Mouse (Mus musculus) ES-Bruce4 (cell line): ENCODE data around the gene Prmt9. TPM values are rescaled to one million over a fixed set of nuclear protein-coding genes. Genes with fewer than 3 reads are reported as not detected.

ENCODE experiments used
- H3K27ac ChIP-seq: 2 replicates; pipeline ENCODE4 v1.5.1; 2012; ENCODE audit warnings: low read length, inconsistent platforms; ENCODE audit not compliant: insufficient read depth
- H3K27me3 ChIP-seq: 2 replicates; pipeline ENCODE4 v1.6.1; 2012; ENCODE audit warnings: mild to moderate bottlenecking, low read length, inconsistent platforms; ENCODE audit not compliant: control insufficient read depth, poor library complexity, insufficient read depth, severe bottlenecking
- H3K36me3 ChIP-seq: 2 replicates; pipeline ENCODE4 v1.6.1; 2012; ENCODE audit warnings: inconsistent platforms, mild to moderate bottlenecking, low read length, moderate library complexity; ENCODE audit not compliant: control insufficient read depth, poor library complexity, insufficient read depth, severe bottlenecking
- H3K4me1 ChIP-seq: one replicate; pipeline ENCODE4 v1.8.1; 2011; ENCODE audit warnings: low read length; ENCODE audit not compliant: control insufficient read depth, insufficient read depth
- H3K4me3 ChIP-seq: 2 replicates; pipeline ENCODE4 v1.5.1; 2011; ENCODE audit warnings: low read depth, mild to moderate bottlenecking, low read length
- H3K9ac ChIP-seq: 2 replicates; pipeline ENCODE4 v1.6.1; 2012; ENCODE audit warnings: low read depth, mild to moderate bottlenecking, inconsistent platforms; ENCODE audit not compliant: poor library complexity, severe bottlenecking
- H3K9me3 ChIP-seq: replicated peaks from 2 replicates; pipeline ENCODE4 v1.6.1; 2012; ENCODE audit warnings: mild to moderate bottlenecking, low read length, inconsistent platforms; ENCODE audit not compliant: control insufficient read depth, poor library complexity, insufficient read depth, severe bottlenecking
- CTCF ChIP-seq: IDR thresholded peaks from one replicate; pipeline ENCODE4 v1.8.1; 2011; ENCODE audit warnings: low read depth, low read length
- EP300 ChIP-seq: IDR thresholded peaks from 2 replicates; pipeline ENCODE4 v1.6.1; 2011; ENCODE audit warnings: low read depth, low read length; ENCODE audit not compliant: insufficient read depth
- POLR2A ChIP-seq: IDR thresholded peaks from one replicate; pipeline ENCODE4 v1.8.1; 2011; ENCODE audit warnings: low read length; ENCODE audit not compliant: insufficient read depth
- polyA plus RNA-seq: library from polyadenylated mRNA; stranded (reverse); fragments of >200 nt; gene quantifications from 2 replicates; pipeline ENCODE4 v1.2.4, GENCODE M21; 2011; ENCODE audit warnings: low read depth; ENCODE audit not compliant: missing spikeins, insufficient read depth, insufficient read length

The Prmt9 gene
- 21.3 and 21.5 TPM in 2 replicates for polyA plus RNA-seq

DNA sequence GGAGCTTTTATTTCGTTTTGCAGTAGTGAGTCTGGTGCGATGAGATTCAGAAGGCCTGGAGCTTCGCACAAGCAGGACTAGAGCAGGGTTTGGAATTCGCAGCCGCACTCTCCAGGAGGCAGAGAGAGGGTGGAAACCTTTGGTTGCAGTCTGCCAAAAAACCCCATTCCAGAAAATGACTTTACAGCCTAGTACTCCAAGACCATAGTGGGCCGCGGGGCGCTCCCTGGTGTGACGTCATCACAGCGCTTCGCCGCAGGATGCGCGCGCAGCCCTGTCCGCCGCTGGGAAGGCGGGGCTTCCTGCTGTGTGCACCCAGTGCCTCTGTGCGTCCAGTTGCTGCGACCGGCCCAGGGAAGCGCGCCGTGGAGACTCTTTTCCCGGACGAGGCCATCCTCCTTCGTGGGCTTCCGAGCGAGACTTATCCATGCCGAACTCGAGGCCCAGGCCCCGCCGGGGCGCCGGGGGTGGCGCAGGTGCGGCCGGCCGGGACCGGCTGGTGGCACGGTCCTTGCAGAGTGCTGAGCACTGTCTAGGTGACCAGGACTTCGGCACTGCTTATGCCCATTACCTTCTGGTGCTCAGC, at the start of gene Prmt9:
TSS of gene Prmt9 (plus strand) at position 277 of the 586 bp plus-strand sequence.
- TF ChIP-seq CTCF (no peak), POLR2A (peak; percentile 53), EP300 (no peak)
- Histone ChIP-seq H3K4me1 (no peaks in the 10 kb centered on the region), H3K36me3 (peaks cover 24% of the 10 kb centered on the region), H3K27ac (no peak within 1 kb of the TSS), H3K27me3 (no peaks in the 10 kb centered on the region), H3K9ac (peak within 1 kb of the TSS; percentile 70), H3K4me3 (peak within 1 kb of the TSS; percentile 99), H3K9me3 (no peaks in the 10 kb centered on the region)

DNA sequence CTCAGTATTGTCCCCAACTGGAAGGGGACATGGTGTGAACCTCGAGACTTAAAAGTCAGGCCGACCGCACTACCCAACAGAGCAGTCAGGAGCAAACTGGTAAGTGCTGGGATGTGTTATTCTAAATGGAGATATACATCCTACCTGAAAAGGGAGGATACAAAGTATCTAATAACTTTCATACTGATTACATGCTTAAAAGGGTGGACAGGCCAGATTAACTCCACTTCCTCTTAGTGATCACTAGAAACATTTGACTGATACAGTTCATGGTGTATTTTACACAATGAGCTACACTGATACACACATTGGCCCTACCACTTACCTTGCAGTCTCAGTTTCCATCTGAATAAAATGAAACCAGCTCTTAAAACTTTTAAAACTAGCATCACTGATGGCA, 48.9 kb upstream of the Prmt9 start:
- H3K9ac ChIP-seq: no peak overlapping the region
- H3K36me3 ChIP-seq: no peaks in the 10 kb centered on the region
- no peaks in the 10 kb centered on the region for H3K27me3 ChIP-seq
- H3K4me3 ChIP-seq: no peak overlapping the region
- TF ChIP-seq POLR2A (no peak), EP300 (no peak)
- H3K27ac ChIP-seq: no peak overlapping the region
- no peaks in the 10 kb centered on the region for H3K4me1 ChIP-seq
- no peaks in the 10 kb centered on the region for H3K9me3 ChIP-seq

DNA sequence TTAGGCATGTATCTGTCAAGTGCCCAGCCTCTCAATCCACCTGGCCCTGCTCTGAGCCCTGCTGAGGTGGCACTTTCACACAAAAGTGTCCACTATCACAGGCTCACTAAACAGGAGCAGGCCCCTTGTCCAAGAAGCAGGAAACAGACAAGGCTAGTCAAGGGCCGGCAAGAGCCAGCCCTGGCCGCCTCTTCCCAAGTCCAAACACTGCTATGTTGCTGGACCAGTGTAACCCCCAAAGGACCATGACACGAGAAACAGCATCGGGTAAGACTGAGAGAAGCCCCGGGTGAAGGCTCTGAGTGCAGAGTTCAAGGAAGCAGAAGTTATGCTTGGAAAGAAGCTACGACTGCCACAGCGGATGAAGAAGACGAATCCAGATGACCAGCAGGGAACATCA, 48.1 kb upstream of the Prmt9 start:
- Histone ChIP-seq H3K4me3 (no peak overlapping the region), H3K27me3 (no peaks in the 10 kb centered on the region), H3K27ac (no peak overlapping the region), H3K9me3 (no peaks in the 10 kb centered on the region), H3K36me3 (no peaks in the 10 kb centered on the region), H3K9ac (no peak overlapping the region), H3K4me1 (no peaks in the 10 kb centered on the region)
- TF ChIP-seq CTCF (no peak), POLR2A (no peak), EP300 (no peak)

DNA sequence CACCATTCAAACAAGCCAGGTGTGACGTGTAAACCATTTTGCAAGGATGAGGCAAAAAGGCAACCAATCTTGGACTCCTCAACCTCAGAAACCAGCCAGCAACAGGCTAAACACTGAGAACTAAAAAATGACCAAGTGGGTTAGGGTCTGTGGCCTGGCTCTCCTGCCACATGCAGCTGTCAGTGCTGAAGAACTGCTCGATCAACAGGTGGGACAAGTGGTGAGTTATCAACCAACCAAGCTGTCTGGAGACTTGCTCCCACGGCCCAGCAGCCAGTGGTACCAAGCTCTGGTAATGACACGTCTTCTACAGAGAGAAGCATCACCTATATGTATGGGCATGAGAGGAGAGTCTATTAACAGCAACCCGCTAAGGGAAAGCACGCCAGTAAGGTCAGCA, 46.6 kb upstream of the Prmt9 start:
- no peaks in the 10 kb centered on the region for H3K4me1 ChIP-seq

DNA sequence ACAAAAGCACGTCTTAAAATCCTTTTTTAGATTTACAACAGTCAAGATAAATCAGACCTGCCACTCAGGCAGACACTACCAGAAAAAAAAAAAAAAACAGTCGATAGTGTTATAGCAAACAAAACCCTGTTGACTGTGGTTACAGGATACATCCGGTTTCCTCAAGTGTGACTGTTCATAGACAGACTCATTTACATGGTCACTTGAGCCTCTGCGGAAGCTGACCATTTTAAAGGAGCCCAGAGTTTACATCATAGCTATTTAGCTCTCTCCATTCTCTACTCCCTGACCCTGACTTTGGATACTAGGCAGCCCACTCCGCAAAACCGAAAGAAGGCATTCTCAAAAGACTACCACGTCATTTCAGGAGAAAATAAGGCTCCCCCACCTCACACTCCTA, 42.7 kb upstream of the Prmt9 start:
- TF ChIP-seq CTCF (no peak), POLR2A (no peak), EP300 (no peak)
- no peak overlapping the region for H3K27ac ChIP-seq
- no peaks in the 10 kb centered on the region for H3K36me3 ChIP-seq
- no peak overlapping the region for H3K4me3 ChIP-seq
- H3K4me1 ChIP-seq: no peaks in the 10 kb centered on the region
- no peaks in the 10 kb centered on the region for H3K9me3 ChIP-seq
- H3K9ac ChIP-seq: no peak overlapping the region
- H3K27me3 ChIP-seq: no peaks in the 10 kb centered on the region

More for the DNA sequence above, 46.6 kb upstream of the Prmt9 start:
- Histone ChIP-seq H3K4me3 (no peak overlapping the region), H3K27me3 (no peaks in the 10 kb centered on the region), H3K27ac (no peak overlapping the region), H3K36me3 (no peaks in the 10 kb centered on the region), H3K9me3 (no peaks in the 10 kb centered on the region), H3K9ac (no peak overlapping the region)
- TF ChIP-seq CTCF: no peak

DNA sequence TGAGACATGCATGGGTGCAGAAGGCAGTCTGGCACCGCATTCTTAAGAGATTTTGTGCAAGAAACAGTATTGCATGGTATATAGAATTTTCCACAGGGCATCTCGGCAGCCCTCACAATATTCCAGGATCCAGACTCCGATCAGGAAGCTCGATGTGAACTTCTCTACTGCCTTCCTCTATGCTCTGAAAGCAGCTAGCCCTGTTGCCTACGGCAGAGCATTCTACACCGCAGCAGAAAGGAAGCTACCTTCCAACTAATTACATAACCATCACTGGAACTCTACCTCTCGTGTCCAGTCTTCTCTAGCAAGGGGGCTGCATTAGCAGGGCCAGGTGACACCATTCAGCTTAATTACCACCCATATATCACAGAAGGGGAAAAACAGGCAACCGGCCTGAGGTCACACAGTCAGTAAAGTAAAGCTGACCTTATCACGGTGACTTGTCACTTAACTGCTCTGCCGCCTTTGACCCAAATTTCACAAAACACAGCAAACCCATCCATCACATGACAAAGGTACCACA, 41.6 kb upstream of the Prmt9 start:
- Histone ChIP-seq H3K4me1 (no peaks in the 10 kb centered on the region), H3K4me3 (no peak overlapping the region), H3K9ac (no peak overlapping the region), H3K27me3 (no peaks in the 10 kb centered on the region), H3K36me3 (no peaks in the 10 kb centered on the region), H3K27ac (no peak overlapping the region), H3K9me3 (no peaks in the 10 kb centered on the region)
- TF ChIP-seq POLR2A: no peak
- TF ChIP-seq CTCF: no peak
- TF ChIP-seq EP300: no peak
